Mouse (Mus musculus) limb, embryonic 11.5 days (tissue): ENCODE results near the gene Bpifb3. TPM values are rescaled to one million over a fixed set of nuclear protein-coding genes. Genes with fewer than 3 reads are reported as not detected.

ENCODE experiments used
- ATAC-seq: fragments of 200-750 bp; cut with Nextera tagmentation; 2 replicates; pipeline ENCODE4 v1.8.0; 2017; ENCODE audit warnings: low read depth; ENCODE audit not compliant: insufficient number of reproducible peaks, low FRiP score, low TSS enrichment
- DNase-seq: peaks from one replicate; pipeline ENCODE4 v3.0.0-alpha.2; 2015; ENCODE audit warnings: low spot score
- H3K27ac ChIP-seq: fragments of 300-500 bp; sonication (generic); replicated peaks from 2 replicates; pipeline ENCODE4 v1.5.1; 2014; ENCODE audit warnings: low read depth, mild to moderate bottlenecking, low read length
- H3K27me3 ChIP-seq: fragments of 300-500 bp; sonication (generic); 2 replicates; pipeline ENCODE4 v1.6.1; 2014; ENCODE audit warnings: mild to moderate bottlenecking, low read length, mixed read lengths; ENCODE audit not compliant: control insufficient read depth, insufficient read depth
- H3K36me3 ChIP-seq: fragments of 300-500 bp; sonication (generic); 2 replicates; pipeline ENCODE4 v1.6.1; 2014; ENCODE audit warnings: mild to moderate bottlenecking, low read length, moderate library complexity, mixed read lengths; ENCODE audit not compliant: control insufficient read depth, insufficient read depth
- H3K4me1 ChIP-seq: fragments of 300-500 bp; sonication (generic); 2 replicates; pipeline ENCODE4 v1.6.1; 2014; ENCODE audit warnings: low read length, mixed read lengths; ENCODE audit not compliant: control insufficient read depth, insufficient read depth
- H3K4me2 ChIP-seq: fragments of 300-500 bp; sonication (generic); 2 replicates; pipeline ENCODE4 v1.6.1; 2014; ENCODE audit warnings: low read depth, mild to moderate bottlenecking, moderate library complexity; ENCODE audit not compliant: severe bottlenecking
- H3K4me3 ChIP-seq: fragments of 300-500 bp; sonication (generic); 2 replicates; pipeline ENCODE4 v1.5.1; 2014; ENCODE audit warnings: low read depth, low read length
- H3K9ac ChIP-seq: fragments of 300-500 bp; sonication (generic); 2 replicates; pipeline ENCODE4 v1.6.1; 2014; ENCODE audit warnings: mild to moderate bottlenecking, low read length
- H3K9me3 ChIP-seq: fragments of 300-500 bp; sonication (generic); 2 replicates; pipeline ENCODE4 v1.6.1; 2016; ENCODE audit warnings: low read length; ENCODE audit not compliant: control insufficient read depth
- WGBS: fragments of 180-500 bp; shearing (Covaris S2); extraction: QIAGEN DNeasy Blood & Tissue Kit; methylation state at CpG from one replicate; pipeline ENCODE4 v1.1.7; 2014; 5-methylcytosine and 5-hydroxymethylcytosine counted together
- polyA plus RNA-seq: library from polyadenylated mRNA; unstranded; fragments of >200 nt; fragmentation: Nextera tagmentation; extraction: Ambion mirVana; gene quantifications from 2 replicates; pipeline ENCODE4 v1.2.1, GENCODE M21; 2014

The Bpifb3 gene
- polyA plus RNA-seq, 1 experiment from 2014 or later, result not detected

- WGBS, result 49% methylated on average over 3 of the region's 3 CpGs
- Histone ChIP-seq H3K4me3 (no peak overlapping the region), H3K27ac (no peak overlapping the region), H3K9me3 (no peaks in the 10 kb centered on the region), H3K27me3 (no peaks in the 10 kb centered on the region), H3K4me1 (no peaks in the 10 kb centered on the region), H3K36me3 (no peaks in the 10 kb centered on the region), H3K9ac (no peak overlapping the region), H3K4me2 (no peak overlapping the region)
- ATAC-seq (peak; percentile 44; the same call in 1 of the 2 replicates), DNase-seq (peak; percentile 78)
Measured at GRCm38 (mm10) chr2:153929871-153930413, 11.9 kb downstream of the Bpifb3 start.

GRCm38 (mm10) chr2:153931125-153931524 lies 13.1 kb downstream of the Bpifb3 start:
- WGBS, result 74% methylated on average over 6 of the region's 6 CpGs
- no peak overlapping the region for H3K9ac ChIP-seq
- no peaks in the 10 kb centered on the region for H3K9me3 ChIP-seq
- ATAC-seq, result no peak
- H3K4me1 ChIP-seq, result no peaks in the 10 kb centered on the region
- DNase-seq, result no peak
- no peaks in the 10 kb centered on the region for H3K27me3 ChIP-seq
- no peaks in the 10 kb centered on the region for H3K36me3 ChIP-seq
- H3K4me3 ChIP-seq, result no peak overlapping the region
- no peak overlapping the region for H3K4me2 ChIP-seq
- no peak overlapping the region for H3K27ac ChIP-seq

- no peaks in the 10 kb centered on the region for H3K9me3 ChIP-seq
- no peaks in the 10 kb centered on the region for H3K36me3 ChIP-seq
- H3K4me1 ChIP-seq, result no peaks in the 10 kb centered on the region
- H3K27me3 ChIP-seq, result no peaks in the 10 kb centered on the region
- no peak overlapping the region for H3K9ac ChIP-seq
- H3K27ac ChIP-seq, result no peak overlapping the region
- WGBS, result 81% methylated on average over 6 of the region's 6 CpGs
- no peak for DNase-seq
- H3K4me3 ChIP-seq, result no peak overlapping the region
- no peak for ATAC-seq
- no peak overlapping the region for H3K4me2 ChIP-seq
Measured at GRCm38 (mm10) chr2:153933311-153933710, 15.3 kb downstream of the Bpifb3 start.

- DNase-seq (no peak), ATAC-seq (no peak)
- H3K9me3 ChIP-seq, result no peaks in the 10 kb centered on the region
- H3K4me1 ChIP-seq, result no peaks in the 10 kb centered on the region
- H3K4me2 ChIP-seq, result no peak overlapping the region
- H3K27ac ChIP-seq, result no peak overlapping the region
- no peak overlapping the region for H3K4me3 ChIP-seq
- no peaks in the 10 kb centered on the region for H3K27me3 ChIP-seq
- no peaks in the 10 kb centered on the region for H3K36me3 ChIP-seq
- no peak overlapping the region for H3K9ac ChIP-seq
- 91% methylated on average over 6 of the region's 6 CpGs for WGBS
Measured at GRCm38 (mm10) chr2:153935348-153935747, 17.3 kb downstream of the Bpifb3 start.

GRCm38 (mm10) chr2:153937843-153938242 lies 19.8 kb downstream of the Bpifb3 start, which contains the start of gene Bpifb4:
Bpifb4 (plus strand) TSS chr2:153938212.
- no peak within 1 kb of the TSS for H3K4me3 ChIP-seq
- no peak for ATAC-seq

GRCm38 (mm10) chr2:153943537-153943936 lies 25.5 kb downstream of the Bpifb3 start:
- Histone ChIP-seq H3K9ac (no peak overlapping the region), H3K4me3 (no peak overlapping the region), H3K36me3 (no peaks in the 10 kb centered on the region), H3K27ac (no peak overlapping the region), H3K9me3 (no peaks in the 10 kb centered on the region), H3K27me3 (no peaks in the 10 kb centered on the region), H3K4me2 (no peak overlapping the region), H3K4me1 (no peaks in the 10 kb centered on the region)
- 33% methylated on average over 3 of the region's 3 CpGs for WGBS
- DNase-seq, result peak; percentile 79
- no peak for ATAC-seq

More at GRCm38 (mm10) chr2:153937843-153938242, 19.8 kb downstream of the Bpifb3 start, which contains the start of gene Bpifb4:
- Histone ChIP-seq H3K9me3 (no peaks in the 10 kb centered on the region), H3K9ac (no peak within 1 kb of the TSS), H3K27ac (no peak within 1 kb of the TSS), H3K27me3 (no peaks in the 10 kb centered on the region), H3K4me2 (no peak within 1 kb of the TSS), H3K36me3 (no peaks in the 10 kb centered on the region), H3K4me1 (no peaks in the 10 kb centered on the region)
- 89% methylated on average over 5 of the region's 5 CpGs for WGBS
- DNase-seq, result no peak

- no peak overlapping the region for H3K4me2 ChIP-seq
- H3K4me1 ChIP-seq, result no peaks in the 10 kb centered on the region
- WGBS, result 88% methylated on average over 8 of the region's 8 CpGs
- no peak overlapping the region for H3K9ac ChIP-seq
- H3K27ac ChIP-seq, result no peak overlapping the region
- ATAC-seq (no peak), DNase-seq (no peak)
- H3K4me3 ChIP-seq, result no peak overlapping the region
- H3K9me3 ChIP-seq, result no peaks in the 10 kb centered on the region
- H3K27me3 ChIP-seq, result no peaks in the 10 kb centered on the region
- no peaks in the 10 kb centered on the region for H3K36me3 ChIP-seq
Measured at GRCm38 (mm10) chr2:153944567-153944966, 26.5 kb downstream of the Bpifb3 start.

GRCm38 (mm10) chr2:153952897-153953296 lies 34.9 kb downstream of the Bpifb3 start:
- ATAC-seq (no peak), DNase-seq (peak; percentile 84)
- no peaks in the 10 kb centered on the region for H3K4me1 ChIP-seq
- WGBS, result 29% methylated on average over 6 of the region's 6 CpGs
- no peak overlapping the region for H3K4me2 ChIP-seq
- H3K4me3 ChIP-seq, result no peak overlapping the region
- H3K36me3 ChIP-seq, result no peaks in the 10 kb centered on the region
- H3K9me3 ChIP-seq, result no peaks in the 10 kb centered on the region
- no peak overlapping the region for H3K9ac ChIP-seq
- no peaks in the 10 kb centered on the region for H3K27me3 ChIP-seq
- H3K27ac ChIP-seq, result no peak overlapping the region

GRCm38 (mm10) chr2:153953836-153954235 lies 35.8 kb downstream of the Bpifb3 start:
- Histone ChIP-seq H3K9me3 (no peaks in the 10 kb centered on the region), H3K27ac (no peak overlapping the region), H3K4me1 (no peaks in the 10 kb centered on the region), H3K27me3 (no peaks in the 10 kb centered on the region), H3K36me3 (no peaks in the 10 kb centered on the region), H3K4me2 (no peak overlapping the region), H3K9ac (no peak overlapping the region), H3K4me3 (no peak overlapping the region)
- ATAC-seq, result no peak
- peak; percentile 74 for DNase-seq
- WGBS, result 4% methylated on average over 6 of the region's 6 CpGs
